Mouse (Mus musculus) spleen, adult 2 months (tissue): ENCODE data around the gene Rgs9bp. TPM values are rescaled to one million over a fixed set of nuclear protein-coding genes. Genes with fewer than 3 reads are reported as not detected.
A peak's percentile ranks its signal among the peaks of the same experiment; 100 is the strongest.

ENCODE experiments used
- DNase-seq, 2 experiments: peaks; one replicate each; pipeline versions ENCODE4 v3.0.0 to v3.0.0-alpha.2; 2012 to 2021; ENCODE audit warnings: low spot score in 2 of 2, low read depth in 1 of 2
- H3K27ac ChIP-seq: fragments of 200-500 bp; 2 replicates; pipeline ENCODE4 v1.5.1; 2012; ENCODE audit warnings: low read length, inconsistent platforms; ENCODE audit not compliant: insufficient read depth
- H3K27me3 ChIP-seq: fragments of 200-500 bp; 2 replicates; pipeline ENCODE4 v1.6.1; 2012; ENCODE audit warnings: mild to moderate bottlenecking, moderate library complexity, low read length, inconsistent platforms; ENCODE audit not compliant: control insufficient read depth, insufficient read depth
- H3K36me3 ChIP-seq: fragments of 200-500 bp; 2 replicates; pipeline ENCODE4 v1.6.1; 2012; ENCODE audit warnings: mild to moderate bottlenecking, low read length, inconsistent platforms; ENCODE audit not compliant: control insufficient read depth, insufficient read depth
- H3K4me1 ChIP-seq: fragments of 200-500 bp; 2 replicates; pipeline ENCODE4 v1.6.1; 2011; ENCODE audit warnings: inconsistent platforms; ENCODE audit not compliant: control insufficient read depth, insufficient read depth, insufficient read length
- H3K4me3 ChIP-seq: fragments of 200-500 bp; 2 replicates; pipeline ENCODE4 v1.5.1; 2011; ENCODE audit warnings: mild to moderate bottlenecking, inconsistent platforms; ENCODE audit not compliant: insufficient read depth, insufficient read length; ENCODE audit errors: extremely low read depth
- CTCF ChIP-seq: fragments of 200-500 bp; IDR thresholded peaks from 2 replicates; pipeline ENCODE4 v1.5.1; 2011; ENCODE audit warnings: mild to moderate bottlenecking, inconsistent platforms; ENCODE audit not compliant: insufficient read depth, insufficient read length, insufficient replicate concordance; ENCODE audit errors: extremely low read depth
- POLR2A ChIP-seq: fragments of 200-500 bp; IDR thresholded peaks from 2 replicates; pipeline ENCODE4 v1.6.1; 2011; ENCODE audit warnings: low read depth, low read length, inconsistent platforms
- WGBS: fragments of 180-500 bp; shearing (Covaris S2); methylation state at CpG from one replicate; pipeline ENCODE4 v1.1.7; 2018; 5-methylcytosine and 5-hydroxymethylcytosine counted together
- polyA plus RNA-seq: library from polyadenylated mRNA; depleted of rRNA; stranded (reverse); fragments of >200 nt; gene quantifications from 2 replicates; pipeline ENCODE4 v1.2.3, GENCODE M21; 2012

The Rgs9bp gene
- polyA plus RNA-seq, 1 experiment = 0.11 TPM

GRCm38 (mm10) chr7:35555224-35556204 lies 29.9 kb downstream of the Rgs9bp start:
- peak; percentile 67 for TF ChIP-seq POLR2A
- TF ChIP-seq CTCF = no peak
- no peaks in the 10 kb centered on the region for H3K27me3 ChIP-seq
- DNase-seq = peak; percentile 66 to 74
- 2% methylated on average over 93 of the region's 93 CpGs for WGBS
- H3K4me1 ChIP-seq = peaks cover 2% of the 10 kb centered on the region
- peaks cover 3% of the 10 kb centered on the region; the same call in 1 of the 2 replicates for H3K36me3 ChIP-seq
- H3K27ac ChIP-seq = peak overlapping the region; percentile 92
- peak overlapping the region; percentile 89 for H3K4me3 ChIP-seq

GRCm38 (mm10) chr7:35554605-35555175 lies 30.7 kb downstream of the Rgs9bp start:
- 3% methylated on average over 28 of the region's 28 CpGs for WGBS
- TF ChIP-seq POLR2A (no peak), CTCF (no peak)
- Histone ChIP-seq H3K4me1 (peaks cover 2% of the 10 kb centered on the region), H3K27me3 (no peaks in the 10 kb centered on the region), H3K4me3 (peak overlapping the region; percentile 89), H3K27ac (peak overlapping the region; percentile 92), H3K36me3 (peaks cover 8% of the 10 kb centered on the region)
- DNase-seq = no peak

GRCm38 (mm10) chr7:35553751-35554604 lies 31.4 kb downstream of the Rgs9bp start:
- Histone ChIP-seq H3K4me3 (peak overlapping the region; percentile 89; the same call in 1 of the 2 replicates), H3K27me3 (no peaks in the 10 kb centered on the region), H3K27ac (peak overlapping the region; percentile 37; the same call in 1 of the 2 replicates), H3K36me3 (peaks cover 10% of the 10 kb centered on the region), H3K4me1 (peaks cover 2% of the 10 kb centered on the region)
- DNase-seq = peak in 1 of 2 experiments; percentile 46
- WGBS = 68% methylated on average over 10 of the region's 10 CpGs
- TF ChIP-seq CTCF = no peak
- no peak for TF ChIP-seq POLR2A

- TF ChIP-seq POLR2A (no peak), CTCF (peak; percentile 61; the same call in 1 of the 2 replicates)
- WGBS = 47% methylated on average over 4 of the region's 4 CpGs
- Histone ChIP-seq H3K4me1 (no peaks in the 10 kb centered on the region), H3K27me3 (no peaks in the 10 kb centered on the region), H3K27ac (no peak overlapping the region), H3K36me3 (peaks cover 18% of the 10 kb centered on the region), H3K4me3 (no peak overlapping the region)
- peak in 1 of 2 experiments; percentile 43 for DNase-seq
Observed at GRCm38 (mm10) chr7:35545881-35546280, 39.5 kb downstream of the Rgs9bp start.

GRCm38 (mm10) chr7:35537562-35537961 lies 47.8 kb downstream of the Rgs9bp start, which contains the start of gene Tdrd12:
TSS of gene Tdrd12 (minus strand) at chr7:35537745.
- Histone ChIP-seq H3K36me3 (no peaks in the 10 kb centered on the region), H3K27ac (no peak within 1 kb of the TSS), H3K4me1 (no peaks in the 10 kb centered on the region), H3K4me3 (no peak within 1 kb of the TSS), H3K27me3 (no peaks in the 10 kb centered on the region)
- TF ChIP-seq POLR2A (no peak), CTCF (no peak)
- DNase-seq = no peak
- WGBS = 96% methylated on average over 17 of the region's 17 CpGs
